Mouse (Mus musculus) heart, postnatal 0 days (tissue): ENCODE measurements around the gene Cap2.

Experiments used
- CTCF ChIP-seq: IDR thresholded peaks from 2 replicates; pipeline ENCODE4 v1.5.1; 2016; ENCODE audit warnings: antibody characterized with exemption, control low read depth, low read depth
- EP300 ChIP-seq: IDR thresholded peaks from 2 replicates; pipeline ENCODE4 v1.6.1; 2016; ENCODE audit warnings: antibody characterized with exemption, low read depth

DNA sequence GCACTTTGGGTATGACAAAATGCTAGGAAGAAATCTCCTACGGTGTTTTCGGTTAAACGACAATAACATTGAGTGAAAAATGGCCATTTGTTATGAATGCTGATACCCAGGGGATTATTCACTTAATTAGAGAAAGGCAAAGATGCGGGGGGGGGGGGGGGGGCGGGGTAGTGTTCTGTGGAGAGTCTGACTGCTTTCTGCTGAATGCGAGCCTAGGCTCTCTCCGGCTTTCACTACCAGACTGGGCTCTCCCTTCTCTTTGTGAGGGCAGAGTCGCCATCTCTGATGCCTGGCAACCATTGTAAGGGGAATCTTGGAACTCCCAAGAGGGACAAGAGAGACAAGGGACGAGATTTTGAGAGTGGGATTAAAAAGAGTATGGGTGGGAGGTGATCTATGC, 43.4 kb downstream of the Cap2 start:
- no peak for TF ChIP-seq EP300
- TF ChIP-seq CTCF, result no peak
